Mouse (Mus musculus) limb, embryonic 13.5 days (tissue): Measurements from ENCODE around the gene Podn. TPM values are rescaled to one million over a fixed set of nuclear protein-coding genes. Genes with fewer than 3 reads are reported as not detected.

Source experiments
- ATAC-seq: fragments of 200-750 bp; cut with Nextera tagmentation; 2 replicates; pipeline ENCODE4 v1.8.0; 2017; ENCODE audit warnings: low read depth, moderate number of reproducible peaks, moderate TSS enrichment; ENCODE audit not compliant: low FRiP score
- H3K27ac ChIP-seq: fragments of 300-500 bp; sonication (generic); 2 replicates; pipeline ENCODE4 v1.5.1; 2015; ENCODE audit warnings: inconsistent platforms, mild to moderate bottlenecking, moderate library complexity
- H3K27me3 ChIP-seq: fragments of 300-500 bp; sonication (generic); 2 replicates; pipeline ENCODE4 v1.6.1; 2015; ENCODE audit warnings: mild to moderate bottlenecking, inconsistent platforms
- H3K36me3 ChIP-seq: fragments of 300-500 bp; sonication (generic); 2 replicates; pipeline ENCODE4 v1.6.1; 2015; ENCODE audit warnings: inconsistent platforms, mild to moderate bottlenecking, moderate library complexity
- H3K4me1 ChIP-seq: fragments of 300-500 bp; sonication (generic); 2 replicates; pipeline ENCODE4 v1.6.1; 2015; ENCODE audit warnings: inconsistent platforms
- H3K4me2 ChIP-seq: fragments of 300-500 bp; sonication (generic); replicated peaks from 2 replicates; pipeline ENCODE4 v1.6.1; 2015; ENCODE audit warnings: inconsistent platforms, mild to moderate bottlenecking, moderate library complexity
- H3K4me3 ChIP-seq: fragments of 300-500 bp; sonication (generic); 2 replicates; pipeline ENCODE4 v1.5.1; 2015; ENCODE audit warnings: moderate library complexity, mild to moderate bottlenecking, inconsistent platforms
- H3K9ac ChIP-seq: fragments of 300-500 bp; sonication (generic); 2 replicates; pipeline ENCODE4 v1.6.1; 2015; ENCODE audit warnings: mild to moderate bottlenecking, inconsistent platforms
- H3K9me3 ChIP-seq: fragments of 300-500 bp; sonication (generic); 2 replicates; pipeline ENCODE4 v1.6.1; 2016; ENCODE audit warnings: inconsistent platforms
- WGBS: fragments of 180-500 bp; shearing (Covaris S2); methylation state at CpG from one replicate; pipeline ENCODE4 v1.1.7; 2015; 5-methylcytosine and 5-hydroxymethylcytosine counted together
- polyA plus RNA-seq: library from polyadenylated mRNA; unstranded; fragments of >200 nt; fragmentation: Nextera tagmentation; extraction: Ambion mirVana; gene quantifications from 2 replicates; pipeline ENCODE4 v1.2.1, GENCODE M21; 2015

Podn gene
- polyA plus RNA-seq, 1 experiment from 2014 or later = 1.0 TPM

DNA sequence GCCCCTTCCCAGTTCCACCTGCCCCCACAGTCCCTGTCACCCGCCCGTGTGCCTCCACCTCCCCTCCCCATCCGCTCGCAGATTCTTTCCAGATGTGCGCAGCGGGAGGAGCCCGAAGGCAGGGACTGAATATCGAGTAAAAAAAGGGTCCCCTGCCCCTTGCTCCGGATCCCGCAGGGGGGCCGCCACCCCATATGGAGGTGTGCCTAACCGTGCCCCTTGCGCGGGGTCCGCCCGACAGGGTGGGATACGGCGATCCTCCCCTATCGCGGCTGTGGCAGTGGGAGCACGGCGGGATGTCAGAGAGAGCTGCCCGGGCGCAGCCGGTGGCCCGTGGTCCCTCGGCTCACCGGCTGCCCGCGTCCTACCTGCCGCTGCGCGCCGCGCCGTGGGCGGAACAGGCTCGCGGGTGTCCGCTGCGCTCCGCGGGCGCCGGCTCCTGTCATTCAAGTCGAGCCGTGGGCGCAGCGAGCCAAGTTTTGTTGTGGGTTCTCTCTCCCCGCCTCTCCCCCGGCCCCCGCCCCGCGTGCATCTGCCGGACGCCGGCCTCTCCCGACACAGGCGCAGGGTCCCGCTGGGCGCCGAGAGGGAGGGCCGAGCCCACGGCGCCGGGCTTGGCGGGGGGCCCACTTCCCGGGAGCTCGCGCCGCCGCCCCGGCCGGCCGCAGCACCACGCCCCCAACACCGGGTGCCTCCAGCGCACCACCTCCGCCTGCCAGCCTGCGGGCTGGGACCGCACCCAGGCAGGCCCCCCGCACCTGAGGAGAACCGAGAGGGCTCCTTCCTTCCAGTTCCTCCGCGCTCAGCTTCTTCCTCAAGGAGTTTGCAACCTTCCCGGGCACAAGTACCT lies 64.5 kb downstream of the Podn start:
- peak overlapping the region; percentile 71 for H3K4me3 ChIP-seq
- peak overlapping the region; percentile 98 for H3K4me2 ChIP-seq
- peaks cover 21% of the 10 kb centered on the region for H3K4me1 ChIP-seq
- ATAC-seq = peak; percentile 33; the same call in 1 of the 2 replicates
- H3K36me3 ChIP-seq = no peaks in the 10 kb centered on the region
- H3K27me3 ChIP-seq = peaks cover 43% of the 10 kb centered on the region
- H3K27ac ChIP-seq = no peak overlapping the region
- WGBS = under 1% methylated on average over 72 of the region's 86 CpGs
- no peaks in the 10 kb centered on the region for H3K9me3 ChIP-seq
- peak overlapping the region; percentile 74 for H3K9ac ChIP-seq

DNA sequence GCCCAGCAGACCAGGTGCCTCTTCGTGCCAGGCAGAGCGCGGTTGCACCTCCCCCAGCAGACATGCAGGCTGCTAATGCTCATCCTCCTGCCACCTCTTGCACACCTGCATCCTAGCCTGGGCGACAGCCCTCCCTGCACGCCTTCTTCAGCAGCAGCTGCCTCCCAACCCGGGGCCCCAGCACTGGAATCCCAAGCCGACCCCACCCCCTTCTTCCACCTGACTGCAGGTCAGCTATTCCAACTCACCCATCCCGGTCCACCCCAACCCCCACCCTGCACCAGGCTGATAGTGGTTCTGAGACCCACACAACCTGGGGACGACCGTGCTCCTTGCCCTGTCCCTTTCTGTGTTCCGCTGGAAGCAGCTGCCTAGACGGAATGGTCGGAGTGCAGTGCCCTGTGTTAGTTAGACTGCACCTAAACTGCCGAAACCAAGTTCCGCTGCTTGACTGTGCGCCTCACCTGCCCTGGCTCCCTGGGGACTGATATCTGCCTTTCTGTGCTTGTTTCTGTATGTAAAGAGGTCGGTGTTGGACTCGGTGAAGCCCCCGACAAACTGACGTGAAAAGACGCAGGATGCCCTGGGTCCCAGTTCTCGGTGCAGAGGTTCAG lies 65.2 kb downstream of the Podn start:
- H3K9ac ChIP-seq = peak overlapping the region; percentile 74
- WGBS = 3% methylated on average over 22 of the region's 22 CpGs
- ATAC-seq = 0 out of 2 replicates have a peak, but pooled peaks have one; percentile 53
- no peak overlapping the region for H3K27ac ChIP-seq
- peak overlapping the region; percentile 71 for H3K4me3 ChIP-seq
- H3K9me3 ChIP-seq = no peaks in the 10 kb centered on the region
- peaks cover 21% of the 10 kb centered on the region for H3K4me1 ChIP-seq
- peaks cover 47% of the 10 kb centered on the region for H3K27me3 ChIP-seq
- H3K36me3 ChIP-seq = no peaks in the 10 kb centered on the region
- H3K4me2 ChIP-seq = peak overlapping the region; percentile 98

DNA sequence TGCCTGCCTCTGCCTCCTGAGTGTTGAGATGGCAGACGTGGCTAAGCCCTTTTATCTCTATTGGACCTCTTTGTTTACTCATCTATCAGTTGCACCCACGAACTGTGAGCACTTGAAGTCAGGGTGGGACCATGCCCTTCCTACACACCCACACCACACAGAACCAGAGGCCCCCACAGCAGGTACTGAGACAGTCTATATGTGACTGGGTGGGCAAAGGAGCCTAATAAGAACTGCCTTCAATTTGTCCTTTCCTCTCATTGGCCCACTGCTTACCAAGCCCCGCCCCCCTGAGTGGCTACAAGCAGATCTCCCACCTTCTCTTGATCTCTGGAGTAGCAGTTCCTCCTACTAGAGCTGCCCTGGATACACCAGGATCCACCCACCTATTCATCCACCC lies 70.1 kb downstream of the Podn start:
- WGBS = 38% methylated on average over 3 of the region's 3 CpGs

DNA sequence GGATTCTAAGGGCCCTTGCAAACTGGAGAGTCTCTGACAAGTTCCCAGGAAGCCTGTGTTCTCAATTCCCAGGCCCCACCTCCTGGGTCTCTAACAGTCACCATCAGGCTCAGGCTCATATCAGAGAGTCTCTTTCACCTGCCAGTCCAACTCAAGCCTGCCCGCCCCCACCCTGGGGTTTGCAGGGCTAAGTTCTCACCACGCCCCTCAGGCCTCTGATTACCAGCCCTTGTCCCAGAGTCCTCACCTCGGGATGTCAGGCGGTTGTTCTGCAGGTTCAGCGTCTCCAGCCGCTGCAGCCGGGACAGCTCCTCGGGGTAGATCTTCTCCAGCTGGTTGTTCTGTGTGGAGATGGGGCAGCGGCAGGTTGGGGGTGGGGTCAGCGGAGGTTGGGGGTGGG lies 71.0 kb downstream of the Podn start:
- Histone ChIP-seq H3K27ac (no peak overlapping the region), H3K36me3 (no peaks in the 10 kb centered on the region), H3K4me1 (peaks cover 11% of the 10 kb centered on the region), H3K4me3 (no peak overlapping the region), H3K9me3 (no peaks in the 10 kb centered on the region), H3K27me3 (peaks cover 10% of the 10 kb centered on the region), H3K4me2 (0 out of 2 replicates have a peak overlapping the region, but pooled peaks have one; percentile 23), H3K9ac (no peak overlapping the region)
- WGBS = 7% methylated on average over 10 of the region's 10 CpGs
- no peak for ATAC-seq

More for the DNA sequence above, 70.1 kb downstream of the Podn start:
- no peak for ATAC-seq
- Histone ChIP-seq H3K4me1 (peaks cover 20% of the 10 kb centered on the region), H3K27ac (no peak overlapping the region), H3K4me3 (no peak overlapping the region), H3K9me3 (no peaks in the 10 kb centered on the region), H3K36me3 (no peaks in the 10 kb centered on the region), H3K9ac (no peak overlapping the region), H3K27me3 (peaks cover 19% of the 10 kb centered on the region), H3K4me2 (no peak overlapping the region)

DNA sequence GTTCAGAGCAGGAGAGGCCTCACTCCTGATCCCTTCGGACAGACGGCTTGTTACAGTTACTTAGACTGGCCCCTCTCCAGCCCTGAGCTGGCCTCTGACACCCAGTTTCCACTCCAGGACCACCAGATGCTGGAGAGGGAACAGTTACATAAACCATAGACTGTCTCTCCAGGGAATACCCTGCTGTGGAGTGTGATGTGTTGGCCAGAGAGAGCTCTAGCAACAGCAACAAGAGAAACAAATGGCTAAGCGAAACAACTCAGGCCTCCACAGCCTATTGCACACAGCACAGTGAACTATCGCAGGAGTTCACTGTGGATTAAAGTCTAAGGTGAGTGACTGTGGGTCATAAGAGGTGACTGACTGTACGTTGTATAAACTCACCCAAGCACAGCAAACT lies 71.6 kb downstream of the Podn start:
- 68% methylated on average over 5 of the region's 5 CpGs for WGBS
- H3K27ac ChIP-seq = no peak overlapping the region

DNA sequence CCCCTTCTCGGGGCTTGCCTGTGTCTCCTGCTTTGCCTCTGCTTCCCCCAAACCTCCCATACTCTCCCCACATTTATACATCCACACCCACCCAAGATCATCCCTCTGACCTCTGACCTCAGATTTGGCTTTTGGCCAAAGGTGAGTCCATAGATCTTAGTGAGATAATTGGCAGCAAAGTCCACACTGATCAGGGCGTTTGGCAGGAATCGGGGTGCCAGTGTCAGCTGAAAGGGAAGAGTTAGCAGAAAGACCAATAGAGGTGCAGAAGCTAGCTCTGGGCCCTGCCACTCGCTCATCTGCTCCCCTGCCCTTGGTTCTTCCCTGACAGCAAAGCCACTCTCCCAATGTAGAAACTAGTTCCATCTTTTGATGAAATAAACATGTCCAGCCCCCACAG lies 73.1 kb downstream of the Podn start:
- no peak for ATAC-seq
- WGBS = 81% methylated on average over 4 of the region's 4 CpGs

More for the DNA sequence above, 71.6 kb downstream of the Podn start:
- Histone ChIP-seq H3K9ac (no peak overlapping the region), H3K9me3 (no peaks in the 10 kb centered on the region), H3K4me1 (peaks cover 11% of the 10 kb centered on the region), H3K4me3 (no peak overlapping the region), H3K27me3 (0 out of 2 replicates have a peak, but pooled peaks cover 4% of the 10 kb centered on the region), H3K4me2 (no peak overlapping the region), H3K36me3 (no peaks in the 10 kb centered on the region)
- ATAC-seq = no peak

DNA sequence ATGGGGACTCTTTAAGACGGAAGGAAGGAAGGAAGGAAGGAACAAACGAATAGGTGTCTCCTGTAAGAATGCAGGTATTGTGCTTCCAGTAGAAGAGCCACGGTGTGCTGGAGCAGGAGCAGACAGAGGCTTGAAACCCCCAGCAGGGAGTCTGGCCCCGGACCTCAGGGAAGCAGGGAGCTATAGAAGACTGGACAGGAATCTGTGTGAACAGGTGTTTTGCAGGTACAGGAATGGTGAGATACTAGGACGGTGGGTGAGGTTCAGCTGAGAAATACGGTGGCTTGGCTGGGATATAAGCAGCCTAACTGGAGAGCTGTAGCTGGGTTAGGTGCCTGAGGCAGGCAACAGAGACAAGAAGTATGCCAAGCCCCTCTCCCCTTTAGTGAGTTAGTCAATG lies 76.1 kb downstream of the Podn start:
- Histone ChIP-seq H3K27me3 (no peaks in the 10 kb centered on the region), H3K9ac (no peak overlapping the region), H3K27ac (no peak overlapping the region), H3K9me3 (no peaks in the 10 kb centered on the region), H3K4me2 (no peak overlapping the region), H3K4me1 (peaks cover 19% of the 10 kb centered on the region), H3K4me3 (no peak overlapping the region), H3K36me3 (no peaks in the 10 kb centered on the region)
- 80% methylated on average over 6 of the region's 6 CpGs for WGBS
- no peak for ATAC-seq

More for the DNA sequence above, 73.1 kb downstream of the Podn start:
- Histone ChIP-seq H3K9ac (no peak overlapping the region), H3K36me3 (no peaks in the 10 kb centered on the region), H3K27ac (no peak overlapping the region), H3K4me2 (no peak overlapping the region), H3K27me3 (0 out of 2 replicates have a peak, but pooled peaks cover 4% of the 10 kb centered on the region), H3K4me3 (no peak overlapping the region), H3K4me1 (peaks cover 23% of the 10 kb centered on the region), H3K9me3 (no peaks in the 10 kb centered on the region)

DNA sequence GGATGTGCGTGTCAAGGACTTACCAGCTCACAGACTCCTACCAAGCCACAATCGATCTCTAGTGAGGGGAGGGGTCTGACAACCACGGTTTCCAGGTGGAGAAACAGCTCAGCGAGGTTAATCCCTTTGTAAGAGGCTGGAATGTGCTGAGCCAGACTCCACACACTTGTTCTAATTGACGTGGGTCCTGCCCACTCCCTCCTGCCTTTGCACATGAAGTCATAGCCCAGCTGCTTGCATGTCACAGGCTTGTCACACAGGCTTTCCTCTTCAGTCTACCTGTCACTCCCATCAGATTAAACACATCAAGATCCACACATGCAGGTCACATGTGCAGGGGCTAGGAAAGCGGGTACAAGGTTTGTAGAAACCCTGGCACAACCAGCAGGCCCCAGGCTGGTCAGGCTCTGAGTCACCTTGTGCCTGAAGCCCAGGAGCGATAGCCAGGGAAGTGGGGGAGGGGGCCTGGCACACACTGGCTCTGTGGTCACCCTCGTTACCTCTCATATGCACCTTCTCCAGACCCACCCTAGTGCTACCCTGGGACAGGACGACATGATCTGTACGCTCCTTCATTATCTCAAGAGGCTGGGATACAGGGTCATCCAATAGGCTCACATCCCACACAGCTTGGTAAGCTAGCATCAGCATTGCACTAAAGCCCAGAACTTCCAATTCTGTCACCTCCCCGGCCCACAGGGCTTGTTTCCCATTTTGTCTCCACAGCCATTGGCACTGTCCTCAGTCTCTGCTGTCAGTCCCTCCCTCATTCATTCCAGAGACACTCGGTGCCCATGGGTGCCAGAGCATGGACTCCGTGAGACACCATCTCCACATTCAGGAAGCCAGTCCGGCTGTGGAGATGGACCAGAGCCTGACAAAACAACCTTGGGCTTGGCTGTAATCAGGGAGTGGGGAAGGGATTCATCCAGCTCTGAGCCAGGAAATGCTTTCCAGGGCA lies 77.0 kb downstream of the Podn start:
- peaks cover 20% of the 10 kb centered on the region for H3K4me1 ChIP-seq
- ATAC-seq = no peak
- no peaks in the 10 kb centered on the region for H3K9me3 ChIP-seq
- no peaks in the 10 kb centered on the region for H3K27me3 ChIP-seq
- H3K36me3 ChIP-seq = no peaks in the 10 kb centered on the region
- no peak overlapping the region for H3K27ac ChIP-seq
- no peak overlapping the region for H3K4me2 ChIP-seq
- WGBS = 53% methylated on average over 14 of the region's 14 CpGs
- no peak overlapping the region for H3K4me3 ChIP-seq
- no peak overlapping the region for H3K9ac ChIP-seq

DNA sequence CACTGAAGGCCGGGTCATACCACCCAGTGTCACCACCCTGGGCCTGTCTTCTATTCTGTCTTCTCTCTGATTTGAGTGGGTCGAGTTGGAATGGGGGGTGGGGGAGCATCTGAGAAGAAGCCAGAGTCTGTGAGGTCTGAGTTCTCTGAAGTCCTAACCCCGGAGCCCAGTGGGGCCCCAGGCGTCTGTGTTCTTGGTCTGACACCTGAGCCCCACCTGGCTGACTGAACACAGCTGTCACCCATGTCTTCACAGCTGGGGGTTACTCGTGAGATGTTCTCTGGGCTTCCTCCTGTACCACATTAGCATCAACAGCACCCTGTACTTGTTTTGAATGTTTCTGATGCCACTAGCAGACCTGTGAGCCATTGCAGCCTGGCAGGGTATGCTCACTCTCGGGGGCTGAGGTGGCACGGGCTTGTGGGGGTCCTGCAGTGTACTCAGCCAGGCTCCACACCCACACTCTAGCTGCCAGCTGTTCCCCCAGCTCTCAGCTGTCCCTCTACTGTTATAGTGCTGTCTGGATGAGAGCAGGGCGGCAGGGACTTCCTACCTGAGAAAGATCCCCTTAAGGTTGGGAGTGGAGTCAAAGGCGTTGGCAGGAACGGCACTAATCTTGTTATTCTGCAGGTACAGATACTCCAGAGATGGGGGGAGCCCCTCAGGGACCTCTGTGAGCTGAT lies 77.9 kb downstream of the Podn start:
- H3K4me2 ChIP-seq = no peak overlapping the region
- H3K4me3 ChIP-seq = no peak overlapping the region
- H3K9me3 ChIP-seq = no peaks in the 10 kb centered on the region
- peaks cover 20% of the 10 kb centered on the region for H3K4me1 ChIP-seq
- no peak for ATAC-seq
- 36% methylated on average over 10 of the region's 10 CpGs for WGBS
- H3K27ac ChIP-seq = no peak overlapping the region
- no peak overlapping the region for H3K9ac ChIP-seq
- no peaks in the 10 kb centered on the region for H3K27me3 ChIP-seq
- H3K36me3 ChIP-seq = no peaks in the 10 kb centered on the region

DNA sequence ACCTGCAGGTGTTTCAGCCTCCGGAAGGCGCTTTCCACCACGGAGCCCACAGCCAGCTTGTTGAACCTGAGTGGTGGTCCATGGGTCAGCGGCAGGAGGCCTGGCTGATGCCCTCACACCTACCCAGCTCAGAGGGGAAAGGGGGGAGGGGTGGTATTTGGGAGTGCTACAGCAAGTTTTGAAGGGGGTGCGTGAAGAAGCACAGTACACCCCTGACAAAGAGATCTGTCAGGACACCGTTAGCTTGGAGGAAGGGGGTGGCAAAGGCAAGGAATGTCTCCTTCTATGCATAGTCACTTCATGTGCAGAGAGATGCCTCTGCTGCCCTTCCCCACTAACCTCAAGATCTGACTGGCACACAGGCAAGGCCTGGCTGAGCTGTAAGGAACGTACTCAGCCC lies 78.4 kb downstream of the Podn start:
- H3K4me3 ChIP-seq = no peak overlapping the region
- H3K4me1 ChIP-seq = peaks cover 20% of the 10 kb centered on the region
- no peaks in the 10 kb centered on the region for H3K36me3 ChIP-seq
- WGBS = 75% methylated on average over 7 of the region's 7 CpGs
- H3K27me3 ChIP-seq = no peaks in the 10 kb centered on the region
- no peak for ATAC-seq
- H3K9me3 ChIP-seq = no peaks in the 10 kb centered on the region
- H3K27ac ChIP-seq = no peak overlapping the region
- H3K4me2 ChIP-seq = no peak overlapping the region
- no peak overlapping the region for H3K9ac ChIP-seq

DNA sequence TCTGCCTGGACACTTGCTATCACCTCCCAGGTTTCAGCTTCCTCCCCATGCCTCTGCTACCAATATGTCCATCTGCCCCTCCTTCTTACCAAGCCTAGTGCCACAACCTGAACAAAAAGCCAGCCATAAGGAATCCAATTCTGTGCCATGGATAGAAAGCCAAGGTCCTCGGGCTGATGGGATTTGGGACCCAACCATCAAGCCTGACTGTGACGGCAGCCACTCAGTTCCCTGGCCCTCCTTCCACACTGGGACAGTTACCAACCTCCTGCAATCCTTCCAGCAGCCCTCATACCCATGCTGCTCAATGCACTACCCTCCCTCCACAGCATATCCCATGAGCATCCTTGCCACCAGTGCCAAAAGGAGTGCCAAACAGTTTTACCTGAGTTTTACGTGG lies 79.9 kb downstream of the Podn start:
- peaks cover 25% of the 10 kb centered on the region for H3K4me1 ChIP-seq
- H3K36me3 ChIP-seq = no peaks in the 10 kb centered on the region
- no peak overlapping the region for H3K4me3 ChIP-seq
- H3K9me3 ChIP-seq = no peaks in the 10 kb centered on the region
- ATAC-seq = no peak
- no peak overlapping the region for H3K27ac ChIP-seq
- H3K4me2 ChIP-seq = no peak overlapping the region
- no peaks in the 10 kb centered on the region for H3K27me3 ChIP-seq
- no peak overlapping the region for H3K9ac ChIP-seq
- 78% methylated on average over 3 of the region's 3 CpGs for WGBS
